Mouse (Mus musculus): ENCODE measurements around the gene Kif17. TPM values are rescaled to one million over a fixed set of nuclear protein-coding genes. Genes with fewer than 3 reads are reported as not detected.

Kif17 gene
- polyA plus RNA-seq, 1 experiment from 2014 or later: 0.21 TPM

GRCm38 (mm10) chr4:138215671-138216199 lies 34.5 kb upstream of the Kif17 start:
- no peak for DNase-seq (ENCODE audit: low spot score)

GRCm38 (mm10) chr4:138216200-138216890 lies 33.9 kb upstream of the Kif17 start, which contains the start of gene Hp1bp3:
Hp1bp3 (plus strand) TSS chr4:138216296.
- Histone ChIP-seq H3K4me3 (ENCODE audit: low read depth, low read length) (peak within 1 kb of the TSS; percentile 86), H3K27ac (replicated peaks) (peak within 1 kb of the TSS; percentile 100), H3K27me3 (ENCODE audit: control insufficient read depth, insufficient read depth, low read length) (no peaks in the 10 kb centered on the region), H3K36me3 (ENCODE audit: control insufficient read depth, insufficient read depth, low read length) (no peaks in the 10 kb centered on the region), H3K9ac (ENCODE audit: low read length) (peak within 1 kb of the TSS; percentile 99), H3K4me2 (replicated peaks; ENCODE audit: low read depth) (peak within 1 kb of the TSS; percentile 79), H3K9me3 (ENCODE audit: control insufficient read depth, low read length) (no peaks in the 10 kb centered on the region), H3K4me1 (replicated peaks; ENCODE audit: control insufficient read depth, insufficient read depth) (no peaks in the 10 kb centered on the region; the same call in 1 of the 2 replicates)
- TF ChIP-seq EP300 (optimal IDR thresholded peaks at IDR 0.05): no peak
- TF ChIP-seq CTCF (IDR thresholded peaks at IDR 0.05; ENCODE audit: low read depth): no peak
- ATAC-seq (ENCODE audit: low FRiP score, low TSS enrichment): peak; percentile 57
- WGBS: under 1% methylated on average over 50 of the region's 84 CpGs
- peak; percentile 87 for DNase-seq (ENCODE audit: low spot score)

More at GRCm38 (mm10) chr4:138215671-138216199, 34.5 kb upstream of the Kif17 start:
- no peak for TF ChIP-seq CTCF (IDR thresholded peaks at IDR 0.05; ENCODE audit: low read depth)
- TF ChIP-seq EP300 (optimal IDR thresholded peaks at IDR 0.05): no peak
- Histone ChIP-seq H3K4me1 (replicated peaks; ENCODE audit: control insufficient read depth, insufficient read depth) (no peaks in the 10 kb centered on the region; the same call in 1 of the 2 replicates), H3K36me3 (ENCODE audit: control insufficient read depth, insufficient read depth, low read length) (no peaks in the 10 kb centered on the region), H3K27me3 (ENCODE audit: control insufficient read depth, insufficient read depth, low read length) (no peaks in the 10 kb centered on the region), H3K9ac (ENCODE audit: low read length) (peak overlapping the region; percentile 99), H3K9me3 (ENCODE audit: control insufficient read depth, low read length) (no peaks in the 10 kb centered on the region), H3K4me2 (replicated peaks; ENCODE audit: low read depth) (peak overlapping the region; percentile 69), H3K27ac (replicated peaks) (peak overlapping the region; percentile 100), H3K4me3 (ENCODE audit: low read depth, low read length) (peak overlapping the region; percentile 86)
- 43% methylated on average over 13 of the region's 13 CpGs for WGBS
- ATAC-seq (ENCODE audit: low FRiP score, low TSS enrichment): no peak

GRCm38 (mm10) chr4:138216891-138217392 lies 33.3 kb upstream of the Kif17 start:
- H3K4me1 ChIP-seq (replicated peaks; ENCODE audit: control insufficient read depth, insufficient read depth): no peaks in the 10 kb centered on the region; the same call in 1 of the 2 replicates
- under 1% methylated on average over 48 of the region's 68 CpGs for WGBS
- H3K36me3 ChIP-seq (ENCODE audit: control insufficient read depth, insufficient read depth, low read length): no peaks in the 10 kb centered on the region
- no peaks in the 10 kb centered on the region for H3K27me3 ChIP-seq (ENCODE audit: control insufficient read depth, insufficient read depth, low read length)
- H3K4me3 ChIP-seq (ENCODE audit: low read depth, low read length): peak overlapping the region; percentile 86
- H3K27ac ChIP-seq (replicated peaks): peak overlapping the region; percentile 100
- ATAC-seq (ENCODE audit: low FRiP score, low TSS enrichment) (peak; percentile 95), DNase-seq (ENCODE audit: low spot score) (peak; percentile 99)
- peak overlapping the region; percentile 79 for H3K4me2 ChIP-seq (replicated peaks; ENCODE audit: low read depth)
- TF ChIP-seq EP300 (optimal IDR thresholded peaks at IDR 0.05) (no peak), CTCF (IDR thresholded peaks at IDR 0.05; ENCODE audit: low read depth) (peak; percentile 1; the same call in 1 of the 2 replicates)
- H3K9ac ChIP-seq (ENCODE audit: low read length): peak overlapping the region; percentile 99
- H3K9me3 ChIP-seq (ENCODE audit: control insufficient read depth, low read length): no peaks in the 10 kb centered on the region

DNA sequence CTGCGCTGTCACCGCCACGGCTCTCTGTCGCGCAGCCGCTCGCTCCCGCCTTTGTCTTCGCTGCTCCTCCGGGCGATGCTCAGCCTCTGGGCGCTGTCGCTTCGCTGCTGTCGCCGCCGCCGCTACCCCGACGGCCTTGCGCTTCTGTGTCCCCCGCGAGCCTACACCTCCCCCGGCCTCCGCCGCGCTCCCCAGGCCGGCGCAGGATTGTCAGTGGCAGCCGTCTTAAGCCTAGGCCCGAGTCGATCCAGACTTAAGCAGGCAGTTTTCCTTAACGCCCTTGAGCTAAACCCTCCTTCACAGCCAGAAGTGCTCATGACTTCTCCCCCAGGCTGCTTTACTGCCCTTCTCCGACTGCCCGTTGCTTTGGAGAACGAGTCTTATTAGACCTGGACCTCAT lies 32.8 kb upstream of the Kif17 start:
- peak overlapping the region; percentile 100 for H3K27ac ChIP-seq (replicated peaks)
- WGBS: under 1% methylated on average over 36 of the region's 36 CpGs
- H3K36me3 ChIP-seq (ENCODE audit: control insufficient read depth, insufficient read depth, low read length): no peaks in the 10 kb centered on the region
- H3K9ac ChIP-seq (ENCODE audit: low read length): peak overlapping the region; percentile 99
- peak overlapping the region; percentile 86 for H3K4me3 ChIP-seq (ENCODE audit: low read depth, low read length)
- H3K9me3 ChIP-seq (ENCODE audit: control insufficient read depth, low read length): no peaks in the 10 kb centered on the region
- peak overlapping the region; percentile 79 for H3K4me2 ChIP-seq (replicated peaks; ENCODE audit: low read depth)
- no peak for DNase-seq (ENCODE audit: low spot score)
- ATAC-seq (ENCODE audit: low FRiP score, low TSS enrichment): 0 out of 2 replicates have a peak, but pooled peaks have one; percentile 0
- H3K4me1 ChIP-seq (replicated peaks; ENCODE audit: control insufficient read depth, insufficient read depth): no peaks in the 10 kb centered on the region; the same call in 1 of the 2 replicates
- H3K27me3 ChIP-seq (ENCODE audit: control insufficient read depth, insufficient read depth, low read length): no peaks in the 10 kb centered on the region
- TF ChIP-seq EP300 (optimal IDR thresholded peaks at IDR 0.05) (no peak), CTCF (IDR thresholded peaks at IDR 0.05; ENCODE audit: low read depth) (no peak)

DNA sequence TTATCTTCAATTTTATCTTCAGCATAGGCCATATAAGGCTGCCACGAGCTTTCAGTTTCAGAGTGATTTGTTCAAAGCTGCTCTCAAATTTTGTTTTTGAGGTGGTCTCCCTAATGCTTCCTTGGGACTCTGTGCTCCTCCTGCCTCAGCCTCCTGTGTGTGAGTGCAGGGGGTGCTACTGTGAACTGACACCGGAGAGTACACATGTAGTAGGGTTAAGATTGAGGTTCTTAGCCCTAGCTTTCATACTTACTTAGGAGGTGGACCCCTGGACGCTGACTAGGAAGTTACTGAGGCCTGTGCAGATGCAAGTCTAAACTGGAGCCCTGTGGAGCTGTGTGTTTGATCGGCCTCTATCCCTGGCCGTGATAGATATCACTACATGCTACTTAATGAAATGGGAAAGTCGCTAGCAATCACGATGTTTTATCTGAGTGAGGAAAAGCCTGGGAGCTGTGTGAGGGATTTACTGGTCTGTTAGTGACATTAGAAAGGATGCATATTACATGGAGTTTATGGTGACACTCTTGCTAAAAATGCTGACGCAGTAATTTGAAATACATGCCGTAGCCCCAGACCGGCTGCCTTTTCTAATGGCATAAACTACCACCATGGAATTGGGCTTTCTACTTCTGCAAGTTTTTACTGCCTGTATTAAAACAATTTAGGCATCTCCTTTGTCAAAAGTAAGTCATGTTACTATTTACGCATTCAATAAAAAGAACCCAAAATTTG lies 32.1 kb upstream of the Kif17 start:
- H3K9ac ChIP-seq (ENCODE audit: low read length): peak overlapping the region; percentile 99
- ATAC-seq (ENCODE audit: low FRiP score, low TSS enrichment) (no peak), DNase-seq (ENCODE audit: low spot score) (no peak)
- H3K4me1 ChIP-seq (replicated peaks; ENCODE audit: control insufficient read depth, insufficient read depth): no peaks in the 10 kb centered on the region; the same call in 1 of the 2 replicates
- H3K27ac ChIP-seq (replicated peaks): peak overlapping the region; percentile 100; the same call in 1 of the 2 replicates
- peaks cover 2% of the 10 kb centered on the region; the same call in 1 of the 2 replicates for H3K36me3 ChIP-seq (ENCODE audit: control insufficient read depth, insufficient read depth, low read length)
- peak overlapping the region; percentile 86 for H3K4me3 ChIP-seq (ENCODE audit: low read depth, low read length)
- TF ChIP-seq EP300 (optimal IDR thresholded peaks at IDR 0.05): no peak
- no peaks in the 10 kb centered on the region for H3K27me3 ChIP-seq (ENCODE audit: control insufficient read depth, insufficient read depth, low read length)
- H3K4me2 ChIP-seq (replicated peaks; ENCODE audit: low read depth): peak overlapping the region; percentile 79
- WGBS: 63% methylated on average over 11 of the region's 11 CpGs
- no peaks in the 10 kb centered on the region for H3K9me3 ChIP-seq (ENCODE audit: control insufficient read depth, low read length)

Measured in stomach, postnatal 0 days (tissue).